Mouse (Mus musculus) brain, embryonic 14.5 days (tissue): ENCODE measurements around the gene Elk3.

Experiments used
- CTCF ChIP-seq: fragments of 200-500 bp; IDR thresholded peaks from 2 replicates; pipeline ENCODE4 v1.5.1; 2012; ENCODE audit warnings: inconsistent platforms, mild to moderate bottlenecking, moderate library complexity, borderline replicate concordance; ENCODE audit not compliant: insufficient read depth, insufficient read length; ENCODE audit errors: extremely low read depth
- POLR2A ChIP-seq: fragments of 200-500 bp; IDR thresholded peaks from 2 replicates; pipeline ENCODE4 v1.6.1; 2012; ENCODE audit warnings: mild to moderate bottlenecking, inconsistent platforms, borderline replicate concordance; ENCODE audit not compliant: poor library complexity, insufficient read depth, insufficient read length, severe bottlenecking; ENCODE audit errors: extremely low read depth

- TF ChIP-seq POLR2A, result no peak
- TF ChIP-seq CTCF, result no peak
These were observed 14.4 kb upstream of the Elk3 start for GRCm38 (mm10) chr10:93325369-93325768.
